Mouse (Mus musculus) midbrain, postnatal 0 days (tissue): ENCODE results near the gene Med25. TPM values are rescaled to one million over a fixed set of nuclear protein-coding genes. Genes with fewer than 3 reads are reported as not detected.

ENCODE experiments used
- ATAC-seq: fragments of 200-750 bp; cut with Nextera tagmentation; 2 replicates; pipeline ENCODE4 v1.8.0; 2017; ENCODE audit warnings: moderate number of reproducible peaks, mild to moderate bottlenecking, moderate TSS enrichment, moderate library complexity; ENCODE audit not compliant: low FRiP score
- DNase-seq: peaks from one replicate; pipeline ENCODE4 v3.0.0-alpha.2; 2015; ENCODE audit warnings: low spot score
- H3K27ac ChIP-seq: fragments of 300-500 bp; sonication (generic); 2 replicates; pipeline ENCODE4 v1.5.1; 2014; ENCODE audit warnings: low read depth, mild to moderate bottlenecking, low read length, mixed read lengths
- H3K27me3 ChIP-seq: fragments of 300-500 bp; sonication (generic); 2 replicates; pipeline ENCODE4 v1.6.1; 2014; ENCODE audit warnings: low read length, control low read depth, mixed read lengths; ENCODE audit not compliant: insufficient read depth
- H3K36me3 ChIP-seq: fragments of 300-500 bp; sonication (generic); 2 replicates; pipeline ENCODE4 v1.6.1; 2014; ENCODE audit warnings: low read length, control low read depth, mixed read lengths; ENCODE audit not compliant: insufficient read depth
- H3K4me1 ChIP-seq: fragments of 300-500 bp; sonication (generic); 2 replicates; pipeline ENCODE4 v1.6.1; 2014; ENCODE audit warnings: mild to moderate bottlenecking, control low read depth, antibody characterized with exemption, low read length, mixed read lengths; ENCODE audit not compliant: insufficient read depth
- H3K4me2 ChIP-seq: fragments of 300-500 bp; sonication (generic); 2 replicates; pipeline ENCODE4 v1.6.1; 2014; ENCODE audit warnings: low read depth, mild to moderate bottlenecking, low read length, mixed read lengths; ENCODE audit not compliant: poor library complexity, severe bottlenecking
- H3K4me3 ChIP-seq: fragments of 300-500 bp; sonication (generic); 2 replicates; pipeline ENCODE4 v1.5.1; 2014; ENCODE audit warnings: low read depth, mild to moderate bottlenecking, low read length, moderate library complexity
- H3K9ac ChIP-seq: fragments of 300-500 bp; sonication (generic); replicated peaks from 2 replicates; pipeline ENCODE4 v1.6.1; 2014; ENCODE audit warnings: mild to moderate bottlenecking, low read length, moderate library complexity, mixed read lengths; ENCODE audit not compliant: poor library complexity, severe bottlenecking
- H3K9me3 ChIP-seq: fragments of 300-500 bp; sonication (generic); 2 replicates; pipeline ENCODE4 v1.6.1; 2016; ENCODE audit warnings: low read length, control low read depth
- CTCF ChIP-seq: IDR thresholded peaks from 2 replicates; pipeline ENCODE4 v1.5.1; 2016; ENCODE audit warnings: antibody characterized with exemption, mild to moderate bottlenecking
- WGBS: fragments of 180-500 bp; shearing (Covaris S2); extraction: QIAGEN DNeasy Blood & Tissue Kit; methylation state at CpG from one replicate; pipeline ENCODE4 v1.1.7; 2014; 5-methylcytosine and 5-hydroxymethylcytosine counted together
- polyA plus RNA-seq: library from polyadenylated mRNA; unstranded; fragments of >200 nt; fragmentation: Nextera tagmentation; extraction: Ambion mirVana; gene quantifications from 2 replicates; pipeline ENCODE4 v1.2.1, GENCODE M21; 2015
- total RNA-seq: library from RNA; depleted of rRNA; stranded (reverse); fragments of >200 nt; gene quantifications from 2 replicates; pipeline ENCODE4 v1.2.3, GENCODE M21; 2014

Gene Med25
- total and polyA plus RNA-seq, 2 experiments from 2014 or later: 150 to 182 TPM

GRCm38 (mm10) chr7:44853596-44854355 is 38.7 kb downstream of the Med25 start:
- WGBS: 28% methylated on average over 26 of the region's 26 CpGs
- peak overlapping the region; percentile 32 for H3K4me3 ChIP-seq
- H3K9ac ChIP-seq: peak overlapping the region; percentile 48; the same call in 1 of the 2 replicates
- peaks cover 12% of the 10 kb centered on the region; the same call in 1 of the 2 replicates for H3K4me1 ChIP-seq
- no peaks in the 10 kb centered on the region for H3K9me3 ChIP-seq
- no peaks in the 10 kb centered on the region for H3K27me3 ChIP-seq
- peaks cover 6% of the 10 kb centered on the region; the same call in 1 of the 2 replicates for H3K36me3 ChIP-seq
- peak overlapping the region; percentile 62 for H3K4me2 ChIP-seq
- TF ChIP-seq CTCF: no peak
- peak overlapping the region; percentile 77 for H3K27ac ChIP-seq
- ATAC-seq: no peak
- DNase-seq: no peak

- no peak for ATAC-seq
- DNase-seq: no peak
- Histone ChIP-seq H3K4me1 (peaks cover 8% of the 10 kb centered on the region; the same call in 1 of the 2 replicates), H3K27ac (no peak overlapping the region), H3K9ac (0 out of 2 replicates have a peak overlapping the region, but pooled peaks have one; percentile 33), H3K4me2 (no peak overlapping the region), H3K9me3 (no peaks in the 10 kb centered on the region), H3K4me3 (no peak overlapping the region), H3K36me3 (peaks cover 6% of the 10 kb centered on the region; the same call in 1 of the 2 replicates), H3K27me3 (no peaks in the 10 kb centered on the region)
- TF ChIP-seq CTCF: no peak
- WGBS: 96% methylated on average over 2 of the region's 2 CpGs
Measured at GRCm38 (mm10) chr7:44853065-44853464, 39.4 kb downstream of the Med25 start.

DNA sequence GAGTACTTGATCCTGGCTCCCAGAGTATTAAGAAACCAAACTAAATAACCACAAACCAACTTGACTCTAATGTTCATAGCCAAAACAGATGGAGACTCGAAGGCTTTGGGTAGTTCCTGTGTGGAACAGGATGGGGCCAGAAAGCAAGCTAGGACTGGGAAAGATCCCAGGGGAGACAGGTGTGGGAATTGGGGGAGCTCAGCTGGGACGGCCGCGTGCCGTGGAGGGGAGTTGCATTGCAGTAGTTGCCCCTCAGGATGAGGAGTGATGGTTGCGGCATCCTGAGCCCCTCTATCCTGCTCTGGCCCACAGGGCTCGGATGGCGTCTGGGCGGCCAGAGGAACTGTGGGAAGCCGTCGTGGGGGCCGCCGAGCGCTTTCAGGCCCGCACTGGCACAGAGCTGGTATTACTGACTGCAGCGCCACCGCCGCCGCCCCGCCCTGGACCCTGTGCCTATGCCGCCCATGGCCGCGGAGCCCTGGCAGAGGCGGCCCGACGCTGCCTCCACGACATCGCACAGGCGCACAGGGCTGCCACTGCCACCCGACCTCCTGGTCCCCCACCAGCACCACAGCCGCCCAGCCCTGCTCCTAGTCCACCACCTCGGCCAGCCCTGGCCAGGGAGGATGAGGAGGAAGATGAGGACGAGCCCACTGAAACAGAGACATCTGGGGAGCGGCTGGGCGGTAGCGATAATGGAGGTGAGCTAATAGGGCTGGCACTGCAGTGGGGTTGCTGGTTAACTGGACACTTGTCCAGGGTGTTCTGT is 40.1 kb downstream of the Med25 start:
- Histone ChIP-seq H3K9ac (no peak overlapping the region), H3K27me3 (no peaks in the 10 kb centered on the region), H3K4me2 (no peak overlapping the region), H3K27ac (no peak overlapping the region), H3K4me1 (peaks cover 10% of the 10 kb centered on the region; the same call in 1 of the 2 replicates), H3K9me3 (no peaks in the 10 kb centered on the region), H3K36me3 (peaks cover 6% of the 10 kb centered on the region; the same call in 1 of the 2 replicates), H3K4me3 (no peak overlapping the region)
- no peak for TF ChIP-seq CTCF
- ATAC-seq (no peak), DNase-seq (no peak)
- 92% methylated on average over 35 of the region's 36 CpGs for WGBS

DNA sequence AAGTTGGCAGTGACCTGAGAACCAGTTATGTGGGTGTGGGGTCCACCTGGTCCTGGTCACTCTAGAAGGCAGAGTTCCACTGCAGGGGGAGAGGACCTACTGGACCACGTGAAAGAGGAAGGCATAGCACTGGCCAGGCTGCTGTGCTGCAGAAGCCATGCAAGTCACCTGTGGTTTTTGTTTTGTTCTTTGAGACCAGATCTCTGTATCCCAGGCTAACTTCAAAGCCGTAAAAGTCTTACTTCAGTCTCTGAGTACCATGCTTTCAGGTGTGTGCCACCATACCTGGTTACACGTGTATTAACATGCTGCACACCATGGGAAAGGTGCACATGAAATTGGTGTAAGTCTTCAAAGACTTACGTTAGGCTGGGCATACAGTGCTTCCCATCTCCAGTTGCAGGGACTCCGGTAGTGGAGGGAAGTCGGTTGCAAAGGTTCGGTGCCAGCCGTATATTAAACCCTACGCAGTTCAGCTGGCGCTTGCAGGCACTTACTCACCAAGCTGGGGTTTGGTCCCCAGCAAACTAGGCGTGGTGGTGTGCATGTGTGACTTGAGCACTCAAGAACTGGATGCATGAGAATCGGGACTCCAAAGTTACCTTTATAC is 40.8 kb downstream of the Med25 start:
- Histone ChIP-seq H3K9ac (no peak overlapping the region), H3K4me1 (peaks cover 13% of the 10 kb centered on the region; the same call in 1 of the 2 replicates), H3K36me3 (peaks cover 8% of the 10 kb centered on the region), H3K27ac (no peak overlapping the region), H3K9me3 (no peaks in the 10 kb centered on the region), H3K4me2 (no peak overlapping the region), H3K27me3 (no peaks in the 10 kb centered on the region), H3K4me3 (no peak overlapping the region)
- no peak for TF ChIP-seq CTCF
- no peak for ATAC-seq
- DNase-seq: no peak
- WGBS: 93% methylated on average over 12 of the region's 12 CpGs

- peak overlapping the region; percentile 98 for H3K27ac ChIP-seq
- peaks cover 15% of the 10 kb centered on the region for H3K36me3 ChIP-seq
- TF ChIP-seq CTCF: no peak
- H3K9me3 ChIP-seq: no peaks in the 10 kb centered on the region
- peak overlapping the region; percentile 64 for H3K4me3 ChIP-seq
- peak overlapping the region; percentile 75 for H3K4me2 ChIP-seq
- WGBS: 82% methylated on average over 8 of the region's 8 CpGs
- peaks cover 13% of the 10 kb centered on the region; the same call in 1 of the 2 replicates for H3K4me1 ChIP-seq
- no peaks in the 10 kb centered on the region for H3K27me3 ChIP-seq
- ATAC-seq (no peak), DNase-seq (no peak)
- H3K9ac ChIP-seq: peak overlapping the region; percentile 87
Measured at GRCm38 (mm10) chr7:44850789-44851624, 41.5 kb downstream of the Med25 start.
